Mouse (Mus musculus): Measurements from ENCODE around the gene Glt8d1.

DNA sequence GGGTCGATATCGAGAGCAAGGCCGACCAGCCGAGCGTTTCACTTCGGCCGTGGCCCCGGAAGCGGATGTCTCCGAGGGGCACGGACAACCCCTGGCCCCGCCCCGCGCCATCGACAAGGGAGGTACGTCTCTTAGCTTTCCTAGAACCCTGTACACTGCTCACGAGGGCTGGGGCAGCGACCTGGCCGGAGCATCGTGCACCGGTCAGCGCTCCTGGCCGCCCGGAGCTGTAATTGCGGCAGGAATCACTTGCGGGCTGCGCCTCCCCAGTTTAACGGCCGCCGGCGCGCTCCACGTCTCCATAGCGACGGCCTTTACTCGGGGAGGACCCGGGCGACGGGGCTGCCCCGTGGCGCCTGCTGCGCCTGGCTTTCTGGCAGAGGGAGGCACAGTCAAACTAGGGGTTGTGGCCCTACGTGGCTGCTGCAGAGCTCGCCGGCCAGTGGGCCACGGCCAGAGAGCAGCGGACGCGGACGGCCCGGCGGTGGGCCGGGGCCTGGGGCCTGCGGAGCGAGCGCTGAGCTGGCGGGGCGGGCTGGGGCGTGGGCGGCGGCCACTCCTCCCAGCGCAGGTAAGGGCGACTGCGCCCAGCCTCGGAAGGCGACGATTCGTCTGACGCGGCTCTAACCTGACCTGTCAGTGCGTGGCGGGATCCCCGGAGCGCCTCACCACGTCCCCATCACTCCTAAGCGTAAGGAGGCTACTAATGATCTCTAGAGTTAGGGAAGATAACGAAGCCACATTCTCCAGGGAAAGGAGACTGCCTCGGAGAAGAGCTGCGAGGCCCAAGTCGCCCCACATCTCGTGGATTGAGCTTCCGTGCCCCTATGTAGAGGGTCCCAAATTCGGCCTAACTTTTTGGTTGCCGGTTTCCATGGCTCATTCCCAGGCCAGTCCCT lies at the start of gene Glt8d1, which contains the start of gene Spcs1:
- TF ChIP-seq CTCF (IDR thresholded peaks at IDR 0.05; ENCODE audit: low read depth) (no peak), EP300 (optimal IDR thresholded peaks at IDR 0.05) (no peak)
